Mouse (Mus musculus) ovary, adult 18-20 months (tissue): ENCODE results near the gene Ano2.
A peak's percentile ranks its signal among the peaks of the same experiment; 100 is the strongest.

ENCODE experiments used
- DNase-seq: peaks from one replicate; pipeline ENCODE4 v3.0.0; 2022; ENCODE audit warnings: low spot score, mixed read lengths

Gene Ano2

GRCm38 (mm10) chr6:125914446-125914845 lies 224.2 kb downstream of the Ano2 start:
- no peak for DNase-seq

DNA sequence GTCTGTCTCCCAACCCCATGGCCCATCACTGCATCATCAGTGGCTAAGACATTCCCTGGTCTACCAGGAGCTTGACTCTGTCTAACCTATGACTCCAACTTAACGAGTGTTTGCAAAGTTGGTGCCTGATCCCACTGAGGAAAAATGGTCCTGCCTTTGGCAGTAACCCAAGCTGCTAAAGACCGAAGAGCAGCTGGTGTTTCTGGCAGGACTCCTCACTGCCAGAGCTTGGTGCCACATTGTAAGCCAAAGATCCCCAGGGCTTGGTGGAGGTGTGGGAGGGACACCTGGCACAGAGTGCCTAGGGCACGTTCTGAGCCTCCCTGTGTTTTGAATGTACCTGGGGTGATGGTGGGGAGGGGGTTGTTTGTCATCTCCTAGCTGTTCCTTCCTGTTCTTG lies 232.5 kb downstream of the Ano2 start:
- no peak for DNase-seq

DNA sequence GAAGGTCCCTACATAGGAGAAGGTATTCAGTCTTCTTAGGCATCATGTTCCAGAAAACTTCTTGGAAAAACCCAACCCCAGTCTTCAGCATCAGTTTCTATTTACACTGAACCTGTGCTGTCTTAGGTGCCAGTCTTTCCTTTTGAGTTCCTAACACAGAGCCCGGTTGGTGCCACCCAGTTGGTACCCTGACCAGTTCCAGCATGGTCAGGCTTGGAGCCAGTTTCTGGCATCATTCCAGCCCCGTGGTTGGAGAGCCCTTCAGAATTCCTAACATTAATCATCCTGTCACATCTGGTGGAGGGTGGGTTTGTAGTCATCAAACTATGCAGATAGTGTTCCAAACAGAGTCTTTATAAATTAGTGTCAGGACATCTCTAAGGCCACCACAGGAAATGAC lies 234.8 kb downstream of the Ano2 start:
- DNase-seq = no peak

- DNase-seq = no peak
Measured at GRCm38 (mm10) chr6:125925861-125926260, 235.6 kb downstream of the Ano2 start.

GRCm38 (mm10) chr6:125931926-125932325 lies 241.7 kb downstream of the Ano2 start:
- no peak for DNase-seq

DNA sequence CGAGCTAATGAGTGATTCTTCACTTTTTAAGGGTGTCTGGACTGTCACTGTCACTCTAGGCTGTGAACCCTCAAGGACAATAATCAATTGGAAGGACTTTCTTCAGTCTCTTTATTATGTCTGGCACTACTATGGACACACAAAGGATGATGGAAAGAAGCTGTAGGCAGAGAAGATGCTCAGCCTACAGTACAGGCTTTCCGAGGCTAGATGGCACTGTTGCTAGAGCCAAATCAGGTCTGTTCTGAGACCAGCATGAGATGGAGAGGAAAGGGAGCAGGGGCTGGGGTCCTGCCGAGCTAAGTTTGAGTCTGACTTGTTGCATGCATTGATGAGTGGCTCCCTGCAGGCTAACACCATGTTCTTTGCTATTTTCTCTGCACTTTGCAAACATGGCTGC lies 264.7 kb downstream of the Ano2 start:
- DNase-seq = no peak

DNA sequence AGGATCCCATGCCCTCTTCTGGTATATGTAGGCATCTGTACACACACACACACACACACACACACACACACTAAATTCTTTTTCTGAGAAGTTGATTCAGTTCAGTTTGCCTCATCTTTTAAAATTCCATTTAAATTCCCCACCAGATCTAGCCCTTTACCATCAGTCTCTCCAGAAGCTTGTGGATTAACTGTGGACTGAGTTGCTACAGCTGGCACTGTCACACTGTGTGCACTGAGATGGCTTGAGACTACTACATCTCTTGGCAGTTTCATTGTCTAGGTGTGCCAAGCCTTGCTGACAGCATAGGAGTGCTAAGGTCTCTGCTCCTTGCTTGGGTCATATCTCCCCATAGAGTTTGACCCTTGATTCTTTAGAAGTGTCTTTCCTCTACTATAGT lies 283.3 kb downstream of the Ano2 start:
- DNase-seq = no peak

DNA sequence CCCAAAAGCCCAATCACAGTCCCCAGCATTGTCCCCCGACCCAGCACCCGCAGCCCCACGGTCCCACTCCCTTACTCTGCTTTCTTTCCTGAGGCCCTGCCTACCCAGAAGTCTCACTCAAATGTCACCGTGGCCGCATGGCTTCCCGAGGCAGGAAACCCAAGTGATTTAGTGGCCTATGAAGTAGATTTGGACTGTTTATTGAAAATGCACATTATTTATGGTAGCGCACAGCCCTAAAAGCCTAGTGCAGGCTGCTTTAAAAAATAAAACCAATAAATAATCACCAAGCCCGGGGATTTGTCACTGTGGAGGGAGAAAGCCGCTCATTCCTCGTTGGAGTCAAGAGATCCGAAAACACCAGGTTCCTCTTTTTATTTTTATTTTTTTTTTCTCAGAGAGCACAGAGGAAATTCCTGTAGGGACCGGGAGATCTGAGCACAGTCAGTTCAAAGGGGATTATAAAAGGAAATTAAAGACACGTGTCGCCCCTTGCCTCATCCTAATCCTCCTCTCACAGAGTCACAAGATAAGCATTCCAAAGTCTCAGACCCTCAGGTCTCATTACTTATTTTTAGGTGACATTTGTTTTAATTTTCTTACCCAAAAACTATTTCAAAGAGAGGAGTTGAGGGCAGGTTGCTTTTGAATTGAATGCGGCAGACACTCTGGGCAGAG lies 285.7 kb downstream of the Ano2 start:
- no peak for DNase-seq

- DNase-seq = no peak
Measured at GRCm38 (mm10) chr6:125979601-125980000, 289.4 kb downstream of the Ano2 start.

DNA sequence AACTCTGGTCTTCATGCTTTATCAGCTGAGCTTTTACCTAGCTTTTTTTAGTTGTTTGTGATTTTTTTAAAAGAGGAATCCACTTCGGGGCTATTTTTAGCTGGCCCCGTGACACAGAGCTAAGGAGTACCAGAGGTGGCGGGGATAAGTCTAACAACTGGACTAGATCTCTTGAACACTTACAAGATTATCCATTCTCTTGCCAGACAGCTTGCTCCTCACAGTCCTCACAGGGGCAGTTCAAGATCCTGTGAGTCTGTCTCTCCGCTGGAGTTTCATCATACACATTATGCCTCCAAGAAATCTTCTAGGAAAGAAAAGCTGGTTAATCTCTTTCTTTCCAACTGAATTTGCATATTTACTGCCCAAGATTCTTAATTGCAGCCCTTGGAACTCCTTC lies 293.8 kb downstream of the Ano2 start:
- no peak for DNase-seq

GRCm38 (mm10) chr6:125992731-125993130 lies 302.5 kb downstream of the Ano2 start:
- DNase-seq = no peak

- DNase-seq = no peak
Measured at GRCm38 (mm10) chr6:126001797-126002196, 311.6 kb downstream of the Ano2 start.

DNA sequence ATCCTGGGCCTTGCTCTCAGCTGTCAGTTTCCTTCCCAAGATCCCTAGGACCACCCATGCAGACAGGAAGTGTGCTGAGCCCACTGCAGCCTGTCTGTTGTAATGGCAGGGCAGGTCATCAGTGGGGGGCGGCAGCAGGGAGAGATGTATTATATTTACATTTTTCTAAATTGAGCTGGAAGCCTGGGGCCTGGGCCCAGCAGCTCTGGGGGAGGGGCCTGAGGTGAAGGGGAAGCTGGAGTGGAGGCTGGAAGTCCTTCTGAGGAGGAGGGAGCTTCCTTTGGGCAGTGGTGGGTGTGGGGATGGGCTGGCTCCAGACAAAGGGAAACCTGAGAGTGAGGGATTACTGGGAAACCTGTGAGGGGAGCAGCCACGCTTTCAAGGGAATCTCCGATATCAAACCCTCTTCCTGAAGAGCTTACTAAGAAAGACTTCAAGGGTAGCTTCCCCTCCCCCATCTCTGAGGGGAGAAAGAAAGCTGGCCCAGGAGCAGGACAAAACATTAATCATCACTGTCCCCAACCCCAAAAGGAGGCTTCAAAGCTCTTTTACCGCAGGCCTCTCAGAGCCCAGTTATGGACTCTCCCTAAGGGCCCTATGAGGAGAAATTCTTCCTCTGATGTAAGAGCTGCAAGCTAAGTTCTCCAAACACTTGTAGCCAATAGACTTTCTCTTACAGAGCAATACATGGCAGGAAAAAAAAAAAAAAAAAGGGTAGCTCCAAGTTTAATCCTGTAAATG lies 313.0 kb downstream of the Ano2 start:
- peak; percentile 9 for DNase-seq

- no peak for DNase-seq
Measured at GRCm38 (mm10) chr6:126006647-126007046, 316.4 kb downstream of the Ano2 start.

DNA sequence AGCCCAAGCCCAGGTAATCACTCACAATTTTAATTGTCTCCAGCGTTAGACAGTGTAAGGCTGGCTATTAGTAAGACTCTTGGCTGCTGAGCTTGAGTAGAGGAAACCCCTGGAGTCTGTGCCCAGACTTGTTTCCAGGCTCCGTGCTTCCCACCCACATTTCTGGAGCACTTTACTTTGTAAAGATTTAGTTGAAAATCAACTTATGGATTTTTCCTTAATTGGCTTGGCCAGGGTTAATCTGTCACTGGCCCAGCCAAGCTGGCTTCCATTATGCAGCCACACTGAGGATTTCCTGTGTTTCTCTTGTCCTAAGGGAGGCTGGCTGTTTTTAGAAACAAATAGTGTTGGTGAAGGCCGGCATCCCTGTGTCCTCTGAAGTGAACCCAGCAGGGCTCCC lies 318.9 kb downstream of the Ano2 start:
- no peak for DNase-seq

DNA sequence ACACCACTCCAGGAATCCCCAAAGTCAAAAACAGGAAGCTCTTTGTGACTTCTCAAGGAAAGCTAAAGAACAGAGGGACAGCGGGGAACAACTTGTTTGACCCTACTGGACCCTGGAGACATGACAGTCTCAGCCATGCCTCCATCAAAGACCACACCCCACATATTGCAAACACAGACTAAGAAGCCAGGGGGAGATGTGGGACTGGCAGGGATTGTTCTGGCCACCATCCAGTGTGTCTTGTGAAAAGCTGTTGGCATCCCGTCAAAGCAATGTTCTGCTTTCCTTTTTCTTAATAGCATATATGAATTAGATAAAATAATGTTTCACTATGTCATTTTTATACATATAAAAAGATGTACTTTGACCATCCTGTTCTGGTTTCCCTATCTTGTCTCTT lies 326.8 kb downstream of the Ano2 start:
- DNase-seq = no peak

GRCm38 (mm10) chr6:126018411-126018810 lies 328.2 kb downstream of the Ano2 start:
- DNase-seq = no peak

- no peak for DNase-seq
Measured at GRCm38 (mm10) chr6:126033693-126034402, 343.6 kb downstream of the Ano2 start.

- DNase-seq = no peak
Measured at GRCm38 (mm10) chr6:126034403-126034724, 344.1 kb downstream of the Ano2 start.

DNA sequence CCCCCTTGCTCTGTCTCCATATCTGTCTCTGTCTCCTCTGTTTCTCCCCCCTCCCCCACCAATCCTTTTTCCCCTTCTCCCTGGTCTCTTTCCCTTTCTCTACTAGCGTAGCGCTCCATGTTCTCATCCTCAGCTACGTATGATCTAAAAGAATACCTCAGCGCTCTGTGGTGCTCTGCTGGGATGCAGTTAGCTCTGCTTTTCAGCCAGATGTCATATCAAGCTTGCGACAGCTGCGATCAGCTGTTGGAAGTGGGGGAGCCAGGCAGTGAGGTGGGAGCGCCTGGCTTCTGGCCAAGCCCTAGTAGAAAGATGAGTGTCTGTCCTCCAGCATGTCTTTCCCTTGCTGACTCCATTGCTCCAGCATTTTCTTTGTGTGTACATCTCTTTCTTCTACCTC lies 344.5 kb downstream of the Ano2 start:
- DNase-seq = no peak

DNA sequence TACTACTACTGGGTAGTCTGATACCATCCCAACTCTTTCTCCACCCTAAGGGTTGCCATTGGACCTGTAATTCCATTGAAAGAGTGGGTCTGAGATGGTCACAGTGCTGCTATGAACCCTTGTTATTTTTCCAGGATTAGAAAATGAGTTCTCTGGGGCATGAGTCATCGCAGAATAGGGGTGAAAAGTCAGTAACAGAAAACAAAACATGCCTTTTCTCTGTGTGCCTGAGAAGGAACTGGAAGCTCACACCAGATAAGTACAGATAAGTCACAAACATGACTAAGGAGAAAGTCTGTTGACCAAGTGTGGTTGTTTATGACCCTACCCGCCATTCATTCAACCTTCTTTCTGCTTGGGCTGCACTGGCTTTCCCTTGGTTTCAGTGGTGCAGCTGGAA lies 345.4 kb downstream of the Ano2 start:
- DNase-seq = no peak

- no peak for DNase-seq
Measured at GRCm38 (mm10) chr6:126045931-126046330, 355.7 kb downstream of the Ano2 start.

DNA sequence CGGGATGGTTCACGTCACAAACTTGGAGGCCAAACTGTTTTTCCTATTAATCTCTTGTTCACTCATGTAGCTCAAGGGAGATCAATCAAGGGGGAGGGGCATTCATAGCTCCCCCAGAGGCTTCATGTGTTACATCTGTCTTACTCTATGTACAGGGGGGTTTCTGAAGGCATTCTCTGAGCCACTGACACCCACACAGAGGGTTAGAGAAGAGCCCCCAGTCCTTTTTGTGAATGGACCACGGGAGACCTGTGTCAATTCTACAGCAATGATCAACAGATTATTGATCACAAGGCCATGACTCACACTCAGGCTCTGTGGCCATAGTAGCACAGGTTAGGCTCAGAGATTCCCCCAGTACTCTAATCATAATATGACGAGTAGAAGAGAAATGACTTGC lies 358.0 kb downstream of the Ano2 start:
- DNase-seq = no peak
